Mouse (Mus musculus): ENCODE measurements around the gene Foxd3. TPM values are rescaled to one million over a fixed set of nuclear protein-coding genes. Genes with fewer than 3 reads are reported as not detected.

Gene Foxd3
- polyA plus RNA-seq, 1 experiment from 2014 or later = 3.7 TPM

GRCm38 (mm10) chr4:99650945-99651690 is 5.0 kb upstream of the Foxd3 start:
- Histone ChIP-seq H3K27ac (replicated peaks) (peak overlapping the region; percentile 67), H3K9ac (peak overlapping the region; percentile 54; the same call in 1 of the 2 replicates), H3K36me3 (no peaks in the 10 kb centered on the region), H3K4me2 (peak overlapping the region; percentile 47), H3K4me1 (replicated peaks) (peaks cover 15% of the 10 kb centered on the region; the same call in 1 of the 2 replicates), H3K27me3 (peaks cover 98% of the 10 kb centered on the region), H3K9me3 (no peaks in the 10 kb centered on the region), H3K4me3 (peak overlapping the region; percentile 28)
- ATAC-seq (ENCODE audit: low read depth) = no peak
- WGBS = 1% methylated on average over 59 of the region's 59 CpGs

- WGBS = 11% methylated on average over 10 of the region's 10 CpGs
- Histone ChIP-seq H3K27me3 (peaks cover 98% of the 10 kb centered on the region), H3K4me2 (peak overlapping the region; percentile 47), H3K4me1 (replicated peaks) (peaks cover 21% of the 10 kb centered on the region), H3K27ac (replicated peaks) (peak overlapping the region; percentile 68), H3K9me3 (no peaks in the 10 kb centered on the region), H3K36me3 (no peaks in the 10 kb centered on the region), H3K9ac (peak overlapping the region; percentile 54; the same call in 1 of the 2 replicates), H3K4me3 (peak overlapping the region; percentile 45; the same call in 1 of the 2 replicates)
- no peak for ATAC-seq (ENCODE audit: low read depth)
Observed at GRCm38 (mm10) chr4:99651823-99652450, 4.2 kb upstream of the Foxd3 start.

- no peak for ATAC-seq (ENCODE audit: low read depth)
- peak overlapping the region; percentile 47 for H3K4me2 ChIP-seq
- WGBS = 2% methylated on average over 19 of the region's 19 CpGs
- no peaks in the 10 kb centered on the region for H3K36me3 ChIP-seq
- peak overlapping the region; percentile 54 for H3K9ac ChIP-seq
- peak overlapping the region; percentile 68 for H3K27ac ChIP-seq (replicated peaks)
- peak overlapping the region; percentile 45 for H3K4me3 ChIP-seq
- H3K4me1 ChIP-seq (replicated peaks) = peaks cover 28% of the 10 kb centered on the region
- H3K27me3 ChIP-seq = peaks cover 99% of the 10 kb centered on the region
- H3K9me3 ChIP-seq = no peaks in the 10 kb centered on the region
Observed at GRCm38 (mm10) chr4:99652576-99653210, 3.4 kb upstream of the Foxd3 start.

GRCm38 (mm10) chr4:99653216-99653607 is 2.9 kb upstream of the Foxd3 start:
- Histone ChIP-seq H3K9ac (peak overlapping the region; percentile 54), H3K27ac (replicated peaks) (peak overlapping the region; percentile 68), H3K4me3 (peak overlapping the region; percentile 45), H3K9me3 (no peaks in the 10 kb centered on the region), H3K36me3 (no peaks in the 10 kb centered on the region), H3K4me2 (peak overlapping the region; percentile 47), H3K4me1 (replicated peaks) (peaks cover 32% of the 10 kb centered on the region), H3K27me3 (peaks cover 99% of the 10 kb centered on the region)
- no peak for ATAC-seq (ENCODE audit: low read depth)
- under 1% methylated on average over 25 of the region's 25 CpGs for WGBS

- no peaks in the 10 kb centered on the region for H3K9me3 ChIP-seq
- H3K27me3 ChIP-seq = peaks cover 96% of the 10 kb centered on the region
- H3K36me3 ChIP-seq = no peaks in the 10 kb centered on the region
- peak overlapping the region; percentile 47 for H3K4me2 ChIP-seq
- WGBS = under 1% methylated on average over 36 of the region's 36 CpGs
- H3K27ac ChIP-seq (replicated peaks) = peak overlapping the region; percentile 68
- peaks cover 32% of the 10 kb centered on the region for H3K4me1 ChIP-seq (replicated peaks)
- H3K4me3 ChIP-seq = peak overlapping the region; percentile 45
- H3K9ac ChIP-seq = peak overlapping the region; percentile 54
- no peak for ATAC-seq (ENCODE audit: low read depth)
Observed at GRCm38 (mm10) chr4:99653608-99654221, 2.4 kb upstream of the Foxd3 start.

- H3K27me3 ChIP-seq = peaks cover 96% of the 10 kb centered on the region
Observed at GRCm38 (mm10) chr4:99654621-99655296, 1.3 kb upstream of the Foxd3 start.

GRCm38 (mm10) chr4:99656605-99657429 is 718 bp downstream of the Foxd3 start:
- WGBS = under 1% methylated on average over 92 of the region's 92 CpGs
- Histone ChIP-seq H3K4me3 (peak overlapping the region; percentile 45), H3K4me2 (peak overlapping the region; percentile 47), H3K9me3 (no peaks in the 10 kb centered on the region), H3K27ac (replicated peaks) (peak overlapping the region; percentile 84), H3K27me3 (peaks cover 97% of the 10 kb centered on the region), H3K9ac (peak overlapping the region; percentile 69), H3K36me3 (no peaks in the 10 kb centered on the region), H3K4me1 (replicated peaks) (peaks cover 43% of the 10 kb centered on the region)
- no peak; the same call in 1 of the 2 replicates for ATAC-seq (ENCODE audit: low read depth)

More at GRCm38 (mm10) chr4:99654621-99655296, 1.3 kb upstream of the Foxd3 start:
- Histone ChIP-seq H3K4me3 (peak overlapping the region; percentile 45), H3K9me3 (no peaks in the 10 kb centered on the region), H3K9ac (peak overlapping the region; percentile 13), H3K36me3 (no peaks in the 10 kb centered on the region), H3K4me1 (replicated peaks) (peaks cover 34% of the 10 kb centered on the region), H3K27ac (replicated peaks) (peak overlapping the region; percentile 34; the same call in 1 of the 2 replicates), H3K4me2 (peak overlapping the region; percentile 47)
- WGBS = 1% methylated on average over 27 of the region's 27 CpGs
- ATAC-seq (ENCODE audit: low read depth) = no peak

- H3K4me1 ChIP-seq (replicated peaks) = peaks cover 43% of the 10 kb centered on the region
- peak overlapping the region; percentile 47 for H3K4me2 ChIP-seq
- peak overlapping the region; percentile 84 for H3K27ac ChIP-seq (replicated peaks)
- no peak for ATAC-seq (ENCODE audit: low read depth)
- WGBS = 2% methylated on average over 62 of the region's 62 CpGs
- H3K9ac ChIP-seq = peak overlapping the region; percentile 69
- H3K36me3 ChIP-seq = no peaks in the 10 kb centered on the region
- peaks cover 97% of the 10 kb centered on the region for H3K27me3 ChIP-seq
- no peaks in the 10 kb centered on the region for H3K9me3 ChIP-seq
- H3K4me3 ChIP-seq = peak overlapping the region; percentile 45
Observed at GRCm38 (mm10) chr4:99657430-99657820, 1.3 kb downstream of the Foxd3 start.

- Histone ChIP-seq H3K27ac (replicated peaks) (peak overlapping the region; percentile 84), H3K4me2 (peak overlapping the region; percentile 47), H3K9ac (peak overlapping the region; percentile 69), H3K4me1 (replicated peaks) (peaks cover 47% of the 10 kb centered on the region), H3K9me3 (no peaks in the 10 kb centered on the region), H3K27me3 (peaks cover 97% of the 10 kb centered on the region), H3K36me3 (no peaks in the 10 kb centered on the region), H3K4me3 (peak overlapping the region; percentile 45)
- no peak for ATAC-seq (ENCODE audit: low read depth)
- 2% methylated on average over 39 of the region's 41 CpGs for WGBS
Observed at GRCm38 (mm10) chr4:99657831-99658470, 1.9 kb downstream of the Foxd3 start.

GRCm38 (mm10) chr4:99658881-99659280 is 2.8 kb downstream of the Foxd3 start:
- Histone ChIP-seq H3K4me3 (peak overlapping the region; percentile 28), H3K36me3 (no peaks in the 10 kb centered on the region), H3K4me2 (peak overlapping the region; percentile 44), H3K4me1 (replicated peaks) (peaks cover 44% of the 10 kb centered on the region), H3K27ac (replicated peaks) (0 out of 2 replicates have a peak overlapping the region, but pooled peaks have one; percentile 50), H3K27me3 (peaks cover 97% of the 10 kb centered on the region), H3K9me3 (no peaks in the 10 kb centered on the region), H3K9ac (0 out of 2 replicates have a peak overlapping the region, but pooled peaks have one; percentile 41)
- whole genome bisulfite sequencing = 17% methylated on average over 6 of the region's 6 CpGs
- ATAC-seq (ENCODE audit: low read depth) = no peak
